Mouse (Mus musculus): ENCODE measurements around the gene Dner. TPM values are rescaled to one million over a fixed set of nuclear protein-coding genes. Genes with fewer than 3 reads are reported as not detected.

Dner gene
- total and polyA plus RNA-seq, 3 experiments: not detected

DNA sequence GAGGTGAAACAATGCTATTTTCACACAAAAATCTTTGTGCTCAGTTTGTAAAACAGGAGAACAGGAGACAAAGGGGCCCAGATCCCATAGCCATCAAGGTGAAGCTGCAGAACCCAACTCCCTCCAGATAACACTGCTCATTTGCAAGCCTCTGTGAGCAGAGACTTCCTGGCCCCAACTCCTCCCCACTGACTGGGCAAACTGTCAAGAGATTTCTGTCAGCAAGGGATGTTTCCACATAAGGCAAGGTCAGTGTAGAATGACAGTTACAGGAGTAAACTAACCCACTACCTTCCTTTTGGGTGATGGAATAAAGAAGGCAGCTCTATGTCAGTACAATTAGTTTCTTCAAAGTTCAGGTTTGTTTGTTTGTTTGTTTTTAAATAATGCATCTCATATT lies 26.8 kb upstream of the Dner start (continued):
- TF ChIP-seq CTCF (IDR thresholded peaks at IDR 0.05 in 2 of 3, conservative IDR thresholded peaks at IDR 0.05 in 1 of 3; ENCODE audit: control insufficient read depth in 1 of 3, insufficient read depth in 1 of 3, low read depth in 2 of 3, low read length in 3 of 3, poor library complexity in 1 of 3, severe bottlenecking in 1 of 3) (no peak), SMC3 (IDR thresholded peaks at IDR 0.05; ENCODE audit: low read depth, low read length) (no peak), GATA1 (IDR thresholded peaks at IDR 0.05; ENCODE audit: low read depth, low read length) (peak; percentile 23; the same call in 1 of the 2 replicates), MYC (IDR thresholded peaks at IDR 0.05; ENCODE audit: low read depth, low read length) (no peak), SIN3A (IDR thresholded peaks at IDR 0.05; ENCODE audit: low read length) (peak; percentile 32; the same call in 1 of the 2 replicates), KAT2A (conservative IDR thresholded peaks at IDR 0.05; ENCODE audit: low read depth, low read length) (no peak)

DNA sequence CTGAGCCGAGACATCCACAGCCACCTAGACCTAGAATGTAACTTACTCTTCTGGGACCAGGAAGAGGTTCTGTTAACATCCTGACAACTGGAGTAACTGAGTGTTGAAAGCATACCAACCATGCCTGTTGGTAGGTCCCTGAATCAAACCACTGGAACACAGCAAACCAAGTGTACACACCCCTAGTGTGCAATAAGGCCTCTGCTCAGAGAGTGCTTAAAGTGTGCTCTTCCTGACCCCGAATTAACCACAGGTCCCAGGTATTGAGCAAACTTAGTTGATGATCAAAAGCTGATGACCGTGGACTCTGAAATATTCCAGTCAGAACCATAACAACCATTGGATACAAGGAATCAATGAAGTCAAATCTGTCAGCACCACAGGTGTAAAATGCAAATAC lies 26.4 kb upstream of the Dner start:
- Histone ChIP-seq H3K36me3 (ENCODE audit: control insufficient read depth in 1 of 2, insufficient read depth in 2 of 2, low read length in 2 of 2) (peaks cover 9 to 20% of the 10 kb centered on the region in 2 experiments), H3K27me3 (ENCODE audit: control insufficient read depth in 1 of 2, insufficient read depth in 2 of 2, low read length in 2 of 2) (no peaks in the 10 kb centered on the region), H3K79me2 (ENCODE audit: control insufficient read depth, insufficient read depth, low read length, poor library complexity) (no peaks in the 10 kb centered on the region), H3K9ac (ENCODE audit: control insufficient read depth, low read depth, low read length, poor library complexity, severe bottlenecking) (no peak overlapping the region), H3K4me1 (ENCODE audit: control insufficient read depth in 1 of 2, insufficient read depth in 2 of 2, low read length in 2 of 2) (peaks cover 9% of the 10 kb centered on the region in 2 experiments), H3K9me3 (replicated peaks; ENCODE audit: insufficient read depth, low read length) (no peaks in the 10 kb centered on the region), H3K4me3 (ENCODE audit: control insufficient read depth in 1 of 2, insufficient read depth in 1 of 2, low read depth in 2 of 2, low read length in 2 of 2) (no peak overlapping the region), H3K27ac (ENCODE audit: control insufficient read depth, low read depth, low read length) (no peak overlapping the region)
- no peak for TF ChIP-seq MAX (IDR thresholded peaks at IDR 0.05; ENCODE audit: low read length)
- TF ChIP-seq MYB (IDR thresholded peaks at IDR 0.05; ENCODE audit: low read depth, low read length): no peak
- no peak for TF ChIP-seq CHD1 (IDR thresholded peaks at IDR 0.05; ENCODE audit: low read depth, low read length)
- no peak for TF ChIP-seq MAFK (IDR thresholded peaks at IDR 0.05; ENCODE audit: borderline replicate concordance, low read depth, low read length)
- TF ChIP-seq MXI1 (IDR thresholded peaks at IDR 0.05; ENCODE audit: low read depth, low read length): no peak
- TF ChIP-seq TCF12 (IDR thresholded peaks at IDR 0.05; ENCODE audit: low read depth, low read length): no peak
- TF ChIP-seq MEF2A (IDR thresholded peaks at IDR 0.05; ENCODE audit: extremely low read depth, insufficient replicate concordance, low read depth, low read length, poor library complexity, severe bottlenecking): no peak
- TF ChIP-seq ELF1 (IDR thresholded peaks at IDR 0.05; ENCODE audit: low read depth, low read length): no peak
- TF ChIP-seq E2F4 (IDR thresholded peaks at IDR 0.05; ENCODE audit: borderline replicate concordance, low read depth, low read length): no peak
- TF ChIP-seq BHLHE40 (IDR thresholded peaks at IDR 0.05; ENCODE audit: borderline replicate concordance, low read depth, low read length): no peak
- TF ChIP-seq TBP (IDR thresholded peaks at IDR 0.05; ENCODE audit: low read depth, low read length): no peak
- no peak for TF ChIP-seq USF2 (IDR thresholded peaks at IDR 0.05; ENCODE audit: borderline replicate concordance in 1 of 2, insufficient read depth in 1 of 2, low read depth in 1 of 2, low read length in 2 of 2)
- TF ChIP-seq POLR2A (IDR thresholded peaks at IDR 0.05; ENCODE audit: control insufficient read depth in 1 of 2, insufficient read depth in 1 of 2, low read depth in 1 of 2, low read length in 2 of 2, poor library complexity in 1 of 2): no peak
- TF ChIP-seq ZNF384 (IDR thresholded peaks at IDR 0.05; ENCODE audit: low read depth, low read length): no peak
- DNase-seq (ENCODE audit: low read depth, low spot score): no peak

Data from MEL (cell line).